Mouse (Mus musculus): ENCODE data around the gene Dcst2. TPM values are rescaled to one million over a fixed set of nuclear protein-coding genes. Genes with fewer than 3 reads are reported as not detected.

The Dcst2 gene
- polyA plus RNA-seq, 1 experiment from 2014 or later, result not detected

DNA sequence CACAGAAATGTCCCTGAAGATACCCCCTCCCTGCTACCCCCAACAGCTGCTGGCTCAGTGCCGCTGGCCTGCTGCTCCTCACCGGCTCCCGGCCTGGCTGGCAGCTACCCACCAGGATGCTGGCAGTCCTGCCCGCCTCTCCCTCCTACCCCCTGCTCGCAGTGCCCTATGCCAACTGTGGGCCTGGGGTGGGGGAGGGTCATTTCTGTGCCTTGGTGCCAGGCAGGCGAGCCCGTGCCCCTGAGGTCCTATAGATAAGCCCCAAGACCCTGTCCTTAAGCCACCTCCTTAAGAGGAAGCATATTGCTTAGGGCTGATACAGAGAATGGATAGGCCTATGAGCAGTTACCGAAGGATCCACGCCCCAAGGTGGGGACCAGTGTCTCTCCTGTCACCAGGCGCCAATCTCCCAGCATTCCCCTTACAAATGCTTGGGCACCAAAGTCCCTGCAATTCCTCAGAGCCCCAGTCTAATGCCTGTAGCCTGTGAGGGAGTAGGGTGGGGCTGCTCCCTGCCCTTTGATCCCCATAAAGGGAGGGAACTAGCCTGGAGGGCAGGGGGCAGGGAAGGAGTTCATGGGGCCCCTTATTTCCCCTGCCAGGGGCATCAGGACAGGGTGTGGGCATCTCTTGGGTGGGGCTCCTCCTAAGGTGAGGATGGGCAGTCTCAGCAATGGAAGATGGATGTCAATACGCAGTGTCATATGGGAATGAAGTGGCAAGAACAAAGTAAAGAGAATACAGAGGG lies 26.5 kb downstream of the Dcst2 start:
- no peaks in the 10 kb centered on the region for H3K9me3 ChIP-seq (replicated peaks; ENCODE audit: control insufficient read depth, low read length)
- no peaks in the 10 kb centered on the region for H3K36me3 ChIP-seq (ENCODE audit: control insufficient read depth, insufficient read depth)
- ATAC-seq (replicated peaks; ENCODE audit: extremely low read depth, insufficient read depth, low FRiP score), result no peak
- no peak overlapping the region for H3K4me3 ChIP-seq (ENCODE audit: low read length)
- H3K27me3 ChIP-seq (ENCODE audit: control insufficient read depth, insufficient read depth, low read length), result no peaks in the 10 kb centered on the region
- H3K4me2 ChIP-seq (ENCODE audit: low read depth, low read length), result no peak overlapping the region
- no peak overlapping the region for H3K9ac ChIP-seq (ENCODE audit: low read length)
- WGBS, result 74% methylated on average over 11 of the region's 11 CpGs
- no peak overlapping the region for H3K27ac ChIP-seq (ENCODE audit: low read length)
- H3K4me1 ChIP-seq (ENCODE audit: control insufficient read depth, insufficient read depth, low read length), result peaks cover 15% of the 10 kb centered on the region

DNA sequence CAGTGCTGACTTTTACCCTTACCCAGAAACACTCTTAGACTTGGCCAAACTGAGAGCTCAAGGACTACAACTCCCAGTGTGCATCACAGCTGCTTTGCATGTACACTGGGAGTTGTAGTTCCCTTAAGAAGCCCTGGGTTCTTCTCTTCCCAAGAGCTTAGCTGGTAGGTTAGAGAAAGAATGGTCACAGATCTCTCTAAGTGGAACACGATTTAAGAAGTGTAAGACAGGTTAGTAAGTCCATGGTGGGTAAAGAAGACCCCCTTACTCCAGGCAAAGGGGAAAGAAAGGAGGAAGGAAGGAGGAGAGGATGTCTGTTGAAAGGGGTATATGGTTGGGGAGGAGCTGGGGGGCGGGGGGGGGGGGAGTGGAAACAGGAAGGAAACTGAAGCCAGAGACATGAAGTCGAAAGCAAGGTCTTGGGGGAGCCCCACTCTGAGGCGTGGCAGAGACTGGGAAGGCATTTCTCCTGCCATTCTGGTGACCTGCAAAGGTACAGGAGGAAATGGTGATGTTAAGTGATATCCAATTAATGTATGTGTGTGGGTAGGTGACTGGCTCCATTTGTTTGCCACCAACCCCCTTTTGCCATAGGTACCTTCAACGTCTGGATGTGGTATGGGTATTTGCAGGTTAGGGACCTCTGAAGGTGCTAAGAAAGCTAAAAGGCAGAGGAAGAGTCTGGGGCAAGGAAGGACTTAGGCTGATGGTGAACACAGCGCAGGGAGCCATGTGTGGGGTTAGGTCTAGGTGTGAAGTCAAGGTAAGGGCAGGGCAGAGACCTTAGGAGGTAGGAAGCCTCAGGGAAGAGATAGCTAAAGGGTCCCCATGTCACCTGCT lies 27.3 kb downstream of the Dcst2 start:
- Histone ChIP-seq H3K27me3 (ENCODE audit: control insufficient read depth, insufficient read depth, low read length) (no peaks in the 10 kb centered on the region), H3K36me3 (ENCODE audit: control insufficient read depth, insufficient read depth) (no peaks in the 10 kb centered on the region), H3K4me2 (ENCODE audit: low read depth, low read length) (no peak overlapping the region), H3K4me3 (ENCODE audit: low read length) (no peak overlapping the region), H3K27ac (ENCODE audit: low read length) (no peak overlapping the region), H3K9me3 (replicated peaks; ENCODE audit: control insufficient read depth, low read length) (no peaks in the 10 kb centered on the region), H3K4me1 (ENCODE audit: control insufficient read depth, insufficient read depth, low read length) (peaks cover 15% of the 10 kb centered on the region), H3K9ac (ENCODE audit: low read length) (no peak overlapping the region)
- no peak for ATAC-seq (replicated peaks; ENCODE audit: extremely low read depth, insufficient read depth, low FRiP score)
- 56% methylated on average over 6 of the region's 6 CpGs for WGBS

DNA sequence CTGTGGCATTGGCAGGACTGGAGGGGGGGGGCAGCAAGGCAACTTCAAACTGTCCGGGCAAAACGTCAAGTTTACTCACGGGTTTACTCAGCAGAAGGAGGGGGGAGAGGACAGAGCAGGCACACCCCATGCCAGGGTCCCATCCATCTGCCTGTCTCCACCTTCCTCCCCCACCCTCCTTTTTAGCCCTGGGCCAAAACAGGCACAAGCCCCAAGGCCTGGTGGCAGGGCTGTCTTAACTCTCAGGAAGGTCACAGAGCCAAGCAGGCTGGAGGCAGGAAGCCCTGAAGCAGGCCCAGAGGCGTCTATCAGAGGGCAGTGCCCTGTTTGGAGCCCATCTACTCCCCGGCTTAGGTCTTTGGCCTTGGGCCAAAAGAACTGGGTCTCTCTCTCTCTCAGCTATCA lies 28.3 kb downstream of the Dcst2 start:
- WGBS, result 27% methylated on average over 5 of the region's 5 CpGs
- no peak overlapping the region for H3K9ac ChIP-seq (ENCODE audit: low read length)
- H3K27ac ChIP-seq (ENCODE audit: low read length), result peak overlapping the region; percentile 73
- H3K4me3 ChIP-seq (ENCODE audit: low read length), result no peak overlapping the region
- H3K9me3 ChIP-seq (replicated peaks; ENCODE audit: control insufficient read depth, low read length), result no peaks in the 10 kb centered on the region
- no peaks in the 10 kb centered on the region for H3K36me3 ChIP-seq (ENCODE audit: control insufficient read depth, insufficient read depth)
- H3K4me1 ChIP-seq (ENCODE audit: control insufficient read depth, insufficient read depth, low read length), result peaks cover 15% of the 10 kb centered on the region
- H3K27me3 ChIP-seq (ENCODE audit: control insufficient read depth, insufficient read depth, low read length), result no peaks in the 10 kb centered on the region
- no peak overlapping the region for H3K4me2 ChIP-seq (ENCODE audit: low read depth, low read length)
- ATAC-seq (replicated peaks; ENCODE audit: extremely low read depth, insufficient read depth, low FRiP score), result no peak

DNA sequence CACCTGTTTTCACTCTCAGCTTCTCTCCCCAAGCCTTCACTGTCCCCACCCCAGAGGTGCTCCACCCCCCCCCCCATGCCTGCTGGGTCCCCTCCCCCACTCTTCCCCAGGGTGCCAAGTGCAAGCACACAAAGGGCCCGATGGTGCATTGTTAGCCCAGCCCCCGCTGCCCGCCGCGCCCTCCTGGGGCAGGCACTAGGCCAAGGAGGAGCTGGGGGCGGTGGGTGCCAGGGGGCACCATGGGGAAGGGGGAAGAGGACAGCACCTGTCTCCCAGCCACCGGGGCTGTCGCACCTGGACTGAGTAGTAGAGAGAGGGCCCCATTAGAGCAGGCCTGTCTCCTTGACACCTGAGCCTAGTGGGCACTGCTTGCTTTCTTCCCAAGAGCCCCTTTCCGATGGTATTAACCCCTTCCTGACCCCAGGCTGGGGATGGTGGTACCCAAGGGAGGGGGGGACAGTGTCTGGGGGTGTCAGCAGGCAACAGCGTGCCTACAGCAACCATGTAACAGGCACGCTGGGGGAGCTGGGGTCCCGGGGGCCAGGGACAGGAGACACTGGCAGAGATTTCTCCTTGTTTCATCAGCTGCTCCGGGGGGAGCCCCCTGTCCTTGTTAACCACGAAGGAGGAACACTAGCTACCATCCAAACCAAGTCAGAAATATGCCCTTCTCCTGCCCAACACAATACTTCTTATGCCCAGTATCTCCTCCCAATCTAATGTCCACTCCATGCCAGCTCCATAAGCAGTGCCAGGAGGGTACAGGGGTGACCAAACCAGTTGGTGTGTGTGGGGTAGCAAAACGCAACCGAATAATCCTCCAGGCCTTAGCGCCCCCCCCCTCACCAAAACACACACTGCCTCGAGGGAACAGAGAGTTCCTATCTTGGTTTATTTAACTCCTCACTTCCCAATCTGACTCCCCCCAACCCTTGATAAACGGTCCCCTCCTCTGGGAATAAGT lies 29.2 kb downstream of the Dcst2 start:
- no peaks in the 10 kb centered on the region for H3K36me3 ChIP-seq (ENCODE audit: control insufficient read depth, insufficient read depth)

DNA sequence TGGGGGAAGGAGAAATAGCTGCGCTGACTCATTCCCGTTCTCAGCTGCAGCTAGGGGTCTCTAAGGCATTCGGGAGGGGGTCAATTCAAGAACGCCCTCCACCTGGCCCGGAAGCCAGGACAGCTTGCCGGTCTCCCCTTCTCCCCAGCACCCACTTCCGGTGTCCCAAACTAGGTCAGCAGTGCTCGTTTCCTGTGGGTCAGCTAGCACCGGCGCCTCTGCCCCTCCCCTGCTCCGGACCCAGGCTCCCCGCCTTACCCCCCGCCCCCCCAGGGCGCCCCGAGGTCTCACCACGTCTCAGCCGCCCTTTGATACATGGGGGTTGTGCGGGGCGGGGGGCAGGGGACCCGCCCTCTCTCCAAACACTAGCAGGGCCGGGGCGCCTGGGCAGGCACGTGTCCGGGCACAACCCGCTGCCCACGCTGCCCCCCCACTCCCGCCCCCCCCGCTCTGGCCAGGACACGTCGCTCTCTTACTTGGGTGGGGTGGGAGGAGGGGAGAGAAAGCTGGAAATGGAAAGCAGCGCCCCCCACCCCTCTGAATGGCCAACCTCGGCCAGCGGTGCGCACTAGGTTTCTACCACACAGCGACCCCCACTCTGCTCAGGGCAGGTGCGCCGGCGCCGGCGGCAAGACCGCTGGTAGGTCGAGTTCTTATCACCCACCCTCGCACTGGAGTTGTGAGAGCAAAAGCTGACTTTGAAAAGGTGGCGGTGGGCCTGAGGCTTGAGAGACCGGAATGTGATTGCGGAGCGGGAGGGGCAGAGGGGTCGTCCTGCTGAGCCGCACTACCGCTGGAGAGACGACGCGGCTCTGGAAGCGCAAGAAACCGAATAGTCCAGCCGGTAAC lies 30.1 kb downstream of the Dcst2 start:
- H3K27ac ChIP-seq (ENCODE audit: low read length), result peak overlapping the region; percentile 73
- ATAC-seq (replicated peaks; ENCODE audit: extremely low read depth, insufficient read depth, low FRiP score), result no peak
- peak overlapping the region; percentile 88 for H3K9ac ChIP-seq (ENCODE audit: low read length)
- peak overlapping the region; percentile 90 for H3K4me2 ChIP-seq (ENCODE audit: low read depth, low read length)
- H3K36me3 ChIP-seq (ENCODE audit: control insufficient read depth, insufficient read depth), result no peaks in the 10 kb centered on the region
- H3K4me3 ChIP-seq (ENCODE audit: low read length), result peak overlapping the region; percentile 77
- no peaks in the 10 kb centered on the region for H3K9me3 ChIP-seq (replicated peaks; ENCODE audit: control insufficient read depth, low read length)
- H3K27me3 ChIP-seq (ENCODE audit: control insufficient read depth, insufficient read depth, low read length), result no peaks in the 10 kb centered on the region
- H3K4me1 ChIP-seq (ENCODE audit: control insufficient read depth, insufficient read depth, low read length), result peaks cover 29% of the 10 kb centered on the region
- under 1% methylated on average over 55 of the region's 56 CpGs for WGBS

More for the DNA sequence above, 29.2 kb downstream of the Dcst2 start:
- no peak for ATAC-seq (replicated peaks; ENCODE audit: extremely low read depth, insufficient read depth, low FRiP score)
- Histone ChIP-seq H3K9ac (ENCODE audit: low read length) (peak overlapping the region; percentile 88), H3K4me2 (ENCODE audit: low read depth, low read length) (peak overlapping the region; percentile 90), H3K4me1 (ENCODE audit: control insufficient read depth, insufficient read depth, low read length) (peaks cover 24% of the 10 kb centered on the region), H3K9me3 (replicated peaks; ENCODE audit: control insufficient read depth, low read length) (no peaks in the 10 kb centered on the region), H3K27ac (ENCODE audit: low read length) (peak overlapping the region; percentile 73), H3K27me3 (ENCODE audit: control insufficient read depth, insufficient read depth, low read length) (no peaks in the 10 kb centered on the region), H3K4me3 (ENCODE audit: low read length) (peak overlapping the region; percentile 77)
- 16% methylated on average over 19 of the region's 19 CpGs for WGBS

DNA sequence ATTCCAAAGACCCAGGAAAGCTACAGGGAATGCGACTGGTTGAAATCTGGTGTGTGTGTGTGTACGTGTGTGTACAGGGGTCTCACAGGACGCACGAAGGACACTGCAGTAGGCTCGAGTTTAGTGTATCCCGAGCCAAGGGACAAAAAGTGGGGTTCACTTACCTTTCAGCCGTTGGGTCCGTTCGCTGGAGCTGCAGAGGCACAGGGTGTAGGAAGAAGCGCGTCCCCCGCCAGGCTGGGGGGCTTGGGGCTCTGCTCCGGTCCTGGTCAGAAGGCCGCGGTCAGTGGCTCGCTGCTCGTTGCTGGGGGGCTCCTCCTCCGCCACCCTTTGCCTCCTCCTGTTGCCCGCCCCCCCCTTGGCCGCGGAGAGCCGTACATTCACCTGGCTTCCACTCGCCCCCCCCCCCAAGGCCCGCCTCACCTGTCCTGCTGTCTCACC lies 31.1 kb downstream of the Dcst2 start:
- Histone ChIP-seq H3K4me2 (ENCODE audit: low read depth, low read length) (peak overlapping the region; percentile 90), H3K36me3 (ENCODE audit: control insufficient read depth, insufficient read depth) (no peaks in the 10 kb centered on the region), H3K4me3 (ENCODE audit: low read length) (peak overlapping the region; percentile 77), H3K27ac (ENCODE audit: low read length) (peak overlapping the region; percentile 73), H3K9me3 (replicated peaks; ENCODE audit: control insufficient read depth, low read length) (no peaks in the 10 kb centered on the region), H3K9ac (ENCODE audit: low read length) (peak overlapping the region; percentile 88), H3K4me1 (ENCODE audit: control insufficient read depth, insufficient read depth, low read length) (peaks cover 28% of the 10 kb centered on the region), H3K27me3 (ENCODE audit: control insufficient read depth, insufficient read depth, low read length) (no peaks in the 10 kb centered on the region)
- ATAC-seq (replicated peaks; ENCODE audit: extremely low read depth, insufficient read depth, low FRiP score), result no peak
- WGBS, result under 1% methylated on average over 22 of the region's 24 CpGs

DNA sequence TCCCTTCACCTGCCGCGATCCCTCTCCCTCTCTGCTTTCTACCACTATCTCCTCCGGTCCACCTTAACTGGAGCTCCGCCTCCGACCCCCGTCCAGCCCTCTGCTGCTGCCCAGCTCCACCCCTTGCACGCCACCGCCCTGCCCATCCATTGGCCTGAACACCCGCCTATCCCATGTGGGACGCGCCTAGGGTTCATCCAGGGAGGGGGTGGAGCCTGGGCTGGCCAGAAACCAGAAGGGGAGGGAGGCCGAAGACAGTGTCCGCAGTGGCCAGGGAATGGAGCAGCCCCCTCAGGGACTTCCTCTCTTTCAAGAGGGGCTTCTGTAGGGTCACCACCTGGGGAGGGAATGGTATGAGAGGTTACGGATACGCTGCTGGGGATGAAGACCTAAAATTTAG lies 31.8 kb downstream of the Dcst2 start:
- peak; percentile 93 for ATAC-seq (replicated peaks; ENCODE audit: extremely low read depth, insufficient read depth, low FRiP score)
- Histone ChIP-seq H3K27me3 (ENCODE audit: control insufficient read depth, insufficient read depth, low read length) (no peaks in the 10 kb centered on the region), H3K36me3 (ENCODE audit: control insufficient read depth, insufficient read depth) (no peaks in the 10 kb centered on the region), H3K9me3 (replicated peaks; ENCODE audit: control insufficient read depth, low read length) (no peaks in the 10 kb centered on the region), H3K4me1 (ENCODE audit: control insufficient read depth, insufficient read depth, low read length) (peaks cover 28% of the 10 kb centered on the region), H3K27ac (ENCODE audit: low read length) (peak overlapping the region; percentile 97), H3K4me2 (ENCODE audit: low read depth, low read length) (peak overlapping the region; percentile 90), H3K4me3 (ENCODE audit: low read length) (peak overlapping the region; percentile 77), H3K9ac (ENCODE audit: low read length) (peak overlapping the region; percentile 88)
- under 1% methylated on average over 15 of the region's 15 CpGs for WGBS
